Comparison of ENCODE assay signal across 24 mouse cellular contexts in genomic region chr3:153652850-153653249, GRCm38 (mm10).
DNase-seq lines count a peak whose midpoint lies in the region; ATAC-seq and TF ChIP-seq lines count a peak whose summit lies in the region.
"Had no signal": no experiment of that assay in that cellular context is flagged by ENCODE, and none has a peak within 500 bp of the region (broad histone marks: within the 10 kb centered on the region; RNA-seq: fewer than 3 reads in every experiment).

No protein-coding gene starts in this region.

- DNase-seq in hindbrain, embryonic 10.5 days (ENCODE audit: low spot score): no peak
- no peak for DNase-seq in kidney, postnatal 10 days
- DNase-seq in limb, embryonic 14.5 days (ENCODE audit: low spot score): no peak
- no peak for DNase-seq in limb, embryonic 10.5 days (ENCODE audit: low spot score)
- no peak for DNase-seq in heart, adult 2 months
- DNase-seq: adrenal gland, postnatal 10 days; adrenal gland, postnatal 36 days; B cell, adult 2 months; cerebellum, adult 18-20 months; cerebellum, adult 9-10 months; cerebellum, postnatal 14 days; gastrocnemius, postnatal 10 days; gastrocnemius, postnatal 36 days had no signal

- H3K4me2 ChIP-seq in hindbrain, embryonic 13.5 days: no peak overlapping the region
- no peak overlapping the region for H3K4me2 ChIP-seq in kidney, embryonic 16.5 days (replicated peaks; ENCODE audit: low read depth, low read length)
- H3K4me2 ChIP-seq in limb, embryonic 14.5 days (replicated peaks; ENCODE audit: low read depth, low read length, severe bottlenecking): no peak overlapping the region
- H3K4me2 ChIP-seq: embryonic facial prominence, embryonic 12.5 days; embryonic facial prominence, embryonic 15.5 days; forebrain, embryonic 13.5 days; heart, embryonic 11.5 days; hindbrain, embryonic 14.5 days had no signal

- H3K27ac ChIP-seq in hindbrain, embryonic 10.5 days: 0 out of 2 replicates have a peak overlapping the region, but pooled peaks have one; percentile 3
- H3K27ac ChIP-seq in hindbrain, embryonic 13.5 days: no peak overlapping the region
- H3K27ac ChIP-seq in kidney, embryonic 16.5 days (ENCODE audit: low read length): peak overlapping the region; percentile 37; the same call in 1 of the 2 replicates
- no peak overlapping the region for H3K27ac ChIP-seq in limb, embryonic 14.5 days (replicated peaks; ENCODE audit: low read depth, low read length)
- H3K27ac ChIP-seq in limb, embryonic 10.5 days: no peak overlapping the region
- H3K27ac ChIP-seq in heart, adult 2 months: no peak overlapping the region
- H3K27ac ChIP-seq: embryonic facial prominence, embryonic 12.5 days; embryonic facial prominence, embryonic 15.5 days; forebrain, embryonic 13.5 days; hindbrain, embryonic 14.5 days; hindbrain, postnatal 0 days had no signal

- no peak for TF ChIP-seq CTCF in heart, adult 2 months (IDR thresholded peaks at IDR 0.05)

- no peak for TF ChIP-seq POLR2A in limb, embryonic 14.5 days (IDR thresholded peaks at IDR 0.05; ENCODE audit: borderline replicate concordance, extremely low read depth, insufficient read depth, insufficient read length)
- TF ChIP-seq POLR2A in heart, adult 2 months (IDR thresholded peaks at IDR 0.05; ENCODE audit: insufficient read depth, low read depth, low read length): no peak

- no peak overlapping the region for H3K4me3 ChIP-seq in hindbrain, embryonic 10.5 days
- no peak overlapping the region for H3K4me3 ChIP-seq in hindbrain, embryonic 13.5 days
- H3K4me3 ChIP-seq in kidney, embryonic 16.5 days (ENCODE audit: low read length): no peak overlapping the region
- no peak overlapping the region for H3K4me3 ChIP-seq in limb, embryonic 14.5 days (replicated peaks; ENCODE audit: low read length)
- no peak overlapping the region for H3K4me3 ChIP-seq in limb, embryonic 10.5 days
- H3K4me3 ChIP-seq in heart, adult 2 months: no peak overlapping the region
- H3K4me3 ChIP-seq: embryonic facial prominence, embryonic 12.5 days; embryonic facial prominence, embryonic 15.5 days; forebrain, embryonic 13.5 days had no signal

- no peaks in the 10 kb centered on the region for H3K9me3 ChIP-seq in hindbrain, embryonic 10.5 days
- H3K9me3 ChIP-seq in hindbrain, embryonic 13.5 days: no peaks in the 10 kb centered on the region
- no peaks in the 10 kb centered on the region for H3K9me3 ChIP-seq in kidney, embryonic 16.5 days (ENCODE audit: low read length)
- H3K9me3 ChIP-seq in limb, embryonic 14.5 days (ENCODE audit: control insufficient read depth, low read length): no peaks in the 10 kb centered on the region
- no peaks in the 10 kb centered on the region for H3K9me3 ChIP-seq in limb, embryonic 10.5 days (replicated peaks)
- H3K9me3 ChIP-seq: embryonic facial prominence, embryonic 12.5 days; embryonic facial prominence, embryonic 15.5 days; forebrain, embryonic 13.5 days; G1E had no signal

- ATAC-seq in hindbrain, embryonic 13.5 days (ENCODE audit: low FRiP score): no peak
- peak; percentile 66 for ATAC-seq in kidney, embryonic 16.5 days (ENCODE audit: low FRiP score, low TSS enrichment)
- ATAC-seq in limb, embryonic 14.5 days (ENCODE audit: low FRiP score, low read depth): no peak
- ATAC-seq: forebrain, embryonic 13.5 days; forebrain, embryonic 16.5 days; hindbrain, postnatal 0 days; Patski had no signal

- H3K79me2 ChIP-seq in heart, adult 2 months (replicated peaks; ENCODE audit: control insufficient read depth, insufficient read depth, low read length): no peaks in the 10 kb centered on the region

- no peaks in the 10 kb centered on the region for H3K36me3 ChIP-seq in hindbrain, embryonic 10.5 days
- H3K36me3 ChIP-seq in hindbrain, embryonic 13.5 days: no peaks in the 10 kb centered on the region
- H3K36me3 ChIP-seq in kidney, embryonic 16.5 days (ENCODE audit: insufficient read depth, low read length): no peaks in the 10 kb centered on the region
- H3K36me3 ChIP-seq in limb, embryonic 14.5 days (ENCODE audit: control insufficient read depth, insufficient read depth, low read length): peaks cover 3% of the 10 kb centered on the region; the same call in 1 of the 2 replicates
- H3K36me3 ChIP-seq in limb, embryonic 10.5 days: peaks cover 7% of the 10 kb centered on the region; the same call in 1 of the 2 replicates
- no peaks in the 10 kb centered on the region for H3K36me3 ChIP-seq in heart, adult 2 months (ENCODE audit: control insufficient read depth, insufficient read depth, low read length)
- H3K36me3 ChIP-seq: embryonic facial prominence, embryonic 15.5 days had no signal

- peaks cover 30% of the 10 kb centered on the region for H3K4me1 ChIP-seq in hindbrain, embryonic 10.5 days (replicated peaks)
- peaks cover 46% of the 10 kb centered on the region for H3K4me1 ChIP-seq in hindbrain, embryonic 13.5 days (replicated peaks)
- peaks cover 18% of the 10 kb centered on the region for H3K4me1 ChIP-seq in kidney, embryonic 16.5 days (ENCODE audit: insufficient read depth, low read length)
- H3K4me1 ChIP-seq in limb, embryonic 14.5 days (ENCODE audit: control insufficient read depth, insufficient read depth, low read length): peaks cover 4% of the 10 kb centered on the region; the same call in 1 of the 2 replicates
- H3K4me1 ChIP-seq in limb, embryonic 10.5 days: peaks cover 18% of the 10 kb centered on the region
- no peaks in the 10 kb centered on the region for H3K4me1 ChIP-seq in heart, adult 2 months (ENCODE audit: control insufficient read depth, insufficient read depth, low read length)

- intact Hi-C loops in heart, adult 2 months (cut with DNase I): loop anchor here (2.0 to 10.0 kb wide), 2 partner anchors 148 to 868 kb away; no protein-coding TSS in a partner anchor

- no peaks in the 10 kb centered on the region for H3K27me3 ChIP-seq in hindbrain, embryonic 10.5 days (ENCODE audit: insufficient read depth, poor library complexity, severe bottlenecking)
- 0 out of 2 replicates have a peak, but pooled peaks cover 5% of the 10 kb centered on the region for H3K27me3 ChIP-seq in hindbrain, embryonic 13.5 days
- H3K27me3 ChIP-seq in kidney, embryonic 16.5 days (ENCODE audit: insufficient read depth, low read length): no peaks in the 10 kb centered on the region
- H3K27me3 ChIP-seq in limb, embryonic 14.5 days (ENCODE audit: control insufficient read depth, insufficient read depth, low read length): no peaks in the 10 kb centered on the region
- H3K27me3 ChIP-seq in limb, embryonic 10.5 days (ENCODE audit: low read depth, poor library complexity, severe bottlenecking): no peaks in the 10 kb centered on the region
- no peaks in the 10 kb centered on the region for H3K27me3 ChIP-seq in heart, adult 2 months (ENCODE audit: control insufficient read depth, insufficient read depth, low read length)
- H3K27me3 ChIP-seq: embryonic facial prominence, embryonic 12.5 days; embryonic facial prominence, embryonic 15.5 days; forebrain, embryonic 13.5 days; Patski had no signal

- 68% methylated on average over 3 of the region's 3 CpGs for WGBS in hindbrain, embryonic 10.5 days
- 69% methylated on average over 3 of the region's 3 CpGs for WGBS in hindbrain, embryonic 13.5 days
- WGBS in kidney, embryonic 16.5 days: 58% methylated on average over 3 of the region's 3 CpGs
- 71% methylated on average over 3 of the region's 3 CpGs for WGBS in limb, embryonic 14.5 days
- WGBS in limb, embryonic 10.5 days: 83% methylated on average over 3 of the region's 3 CpGs
- 82% methylated on average over 3 of the region's 3 CpGs for WGBS in heart, adult 2 months

- no peak for TF ChIP-seq EP300 in heart, adult 2 months (IDR thresholded peaks at IDR 0.05; ENCODE audit: insufficient read depth, low read depth, low read length)

- no peak overlapping the region for H3K9ac ChIP-seq in hindbrain, embryonic 13.5 days
- no peak overlapping the region for H3K9ac ChIP-seq in kidney, embryonic 16.5 days (replicated peaks; ENCODE audit: low read length)
- H3K9ac ChIP-seq in limb, embryonic 14.5 days (ENCODE audit: low read depth, low read length, severe bottlenecking): 0 out of 2 replicates have a peak overlapping the region, but pooled peaks have one; percentile 0
- no peak overlapping the region for H3K9ac ChIP-seq in heart, adult 2 months (ENCODE audit: low read depth, low read length)
- H3K9ac ChIP-seq: embryonic facial prominence, embryonic 12.5 days; embryonic facial prominence, embryonic 15.5 days; forebrain, embryonic 13.5 days; hindbrain, embryonic 14.5 days had no signal

Comparison
In these comparisons a context has a peak if more than half of its experiments do, and no peak if none do; other contexts are left out.
1. H3K27ac ChIP-seq: peak in hindbrain, embryonic 10.5 days (single experiment) and kidney, embryonic 16.5 days (single experiment); none in hindbrain, embryonic 13.5 days (single experiment), limb, embryonic 14.5 days (single experiment), limb, embryonic 10.5 days (single experiment) and heart, adult 2 months (single experiment).